Mouse (Mus musculus) embryonic facial prominence, embryonic 13.5 days (tissue): ENCODE measurements at regions not wholly inside any gene's neighbourhood (a gene's known extent, or its start where the extent isn't known, plus 50 kb on each side); places are given as distances from the start of the nearest gene placed in this dataset.
A peak's percentile ranks its signal among the peaks of the same experiment; 100 is the strongest.
"Not testable (repeated sequence)": the region's sequence is repeated elsewhere in the genome, so short reads cannot be mapped to it uniquely, and the experiment has no call there.

Source experiments
- ATAC-seq: fragments of 200-750 bp; cut with Nextera tagmentation; 2 replicates; pipeline ENCODE4 v1.8.0; 2017; ENCODE audit warnings: low read depth; ENCODE audit not compliant: insufficient number of reproducible peaks, insufficient read depth, low FRiP score, low TSS enrichment
- H3K27ac ChIP-seq: fragments of 300-500 bp; sonication (generic); 2 replicates; pipeline ENCODE4 v1.5.1; 2015; ENCODE audit warnings: moderate library complexity, mild to moderate bottlenecking, inconsistent platforms
- H3K27me3 ChIP-seq: fragments of 300-500 bp; sonication (generic); 2 replicates; pipeline ENCODE4 v1.6.1; 2015; ENCODE audit warnings: mild to moderate bottlenecking, inconsistent platforms
- H3K36me3 ChIP-seq: fragments of 300-500 bp; sonication (generic); 2 replicates; pipeline ENCODE4 v1.6.1; 2015; ENCODE audit warnings: mild to moderate bottlenecking, inconsistent platforms
- H3K4me1 ChIP-seq: fragments of 300-500 bp; sonication (generic); 2 replicates; pipeline ENCODE4 v1.6.1; 2015; ENCODE audit warnings: inconsistent platforms
- H3K4me2 ChIP-seq: fragments of 300-500 bp; sonication (generic); 2 replicates; pipeline ENCODE4 v1.6.1; 2015; ENCODE audit warnings: moderate library complexity, mild to moderate bottlenecking, inconsistent platforms
- H3K4me3 ChIP-seq: fragments of 300-500 bp; sonication (generic); 2 replicates; pipeline ENCODE4 v1.5.1; 2015; ENCODE audit warnings: mild to moderate bottlenecking, inconsistent platforms
- H3K9ac ChIP-seq: fragments of 300-500 bp; sonication (generic); 2 replicates; pipeline ENCODE4 v1.6.1; 2015; ENCODE audit warnings: mild to moderate bottlenecking, inconsistent platforms
- H3K9me3 ChIP-seq: fragments of 300-500 bp; sonication (generic); 2 replicates; pipeline ENCODE4 v1.6.1; 2016; ENCODE audit warnings: inconsistent platforms
- WGBS: fragments of 180-500 bp; shearing (Covaris S2); methylation state at CpG from one replicate; pipeline ENCODE4 v1.1.7; 2015; ENCODE audit warnings: mixed read lengths; 5-methylcytosine and 5-hydroxymethylcytosine counted together

GRCm38 (mm10) chr17:6489926-6490564 lies 60.1 kb downstream of the Dynlt1b start:
- not testable (repeated sequence) for H3K36me3 ChIP-seq, H3K9me3 ChIP-seq, H3K4me1 ChIP-seq, H3K27ac ChIP-seq, H3K9ac ChIP-seq
- under 1% methylated on average over 26 of the region's 52 CpGs for WGBS
- ATAC-seq: peak; percentile 44
- Histone ChIP-seq H3K4me3 (peak overlapping the region; percentile 35), H3K4me2 (peak overlapping the region; percentile 60), H3K27me3 (peaks cover 11% of the 10 kb centered on the region)

GRCm38 (mm10) chr17:6490565-6490935 lies 60.6 kb downstream of the Dynlt1b start:
- H3K4me2 ChIP-seq, H3K36me3 ChIP-seq, H3K4me1 ChIP-seq, H3K9me3 ChIP-seq, H3K4me3 ChIP-seq, H3K27ac ChIP-seq, H3K9ac ChIP-seq: not testable (repeated sequence)
- ATAC-seq: peak; percentile 11; the same call in 1 of the 2 replicates
- H3K27me3 ChIP-seq: peaks cover 11% of the 10 kb centered on the region
- no CpG with 5 or more reads among the region's 15 CpGs for WGBS

- peak overlapping the region; percentile 1; the same call in 1 of the 2 replicates for H3K4me3 ChIP-seq
These were observed 62.6 kb downstream of the Dynlt1b start for GRCm38 (mm10) chr17:6492501-6492900.

GRCm38 (mm10) chr17:6492950-6493349 lies 63.0 kb downstream of the Dynlt1b start:
- WGBS: 37% methylated on average over 23 of the region's 23 CpGs
- ATAC-seq, H3K9me3 ChIP-seq, H3K27ac ChIP-seq, H3K36me3 ChIP-seq, H3K9ac ChIP-seq, H3K4me1 ChIP-seq: not testable (repeated sequence)
- 0 out of 2 replicates have a peak overlapping the region, but pooled peaks have one; percentile 25 for H3K4me3 ChIP-seq
- H3K27me3 ChIP-seq: peaks cover 11% of the 10 kb centered on the region
- peak overlapping the region; percentile 51 for H3K4me2 ChIP-seq

More at GRCm38 (mm10) chr17:6492501-6492900, 62.6 kb downstream of the Dynlt1b start:
- H3K4me1 ChIP-seq, H3K9ac ChIP-seq, ATAC-seq, H3K27ac ChIP-seq, H3K36me3 ChIP-seq, H3K9me3 ChIP-seq: not testable (repeated sequence)
- H3K27me3 ChIP-seq: peaks cover 11% of the 10 kb centered on the region
- H3K4me2 ChIP-seq: peak overlapping the region; percentile 51
- WGBS: 26% methylated on average over 19 of the region's 19 CpGs

DNA sequence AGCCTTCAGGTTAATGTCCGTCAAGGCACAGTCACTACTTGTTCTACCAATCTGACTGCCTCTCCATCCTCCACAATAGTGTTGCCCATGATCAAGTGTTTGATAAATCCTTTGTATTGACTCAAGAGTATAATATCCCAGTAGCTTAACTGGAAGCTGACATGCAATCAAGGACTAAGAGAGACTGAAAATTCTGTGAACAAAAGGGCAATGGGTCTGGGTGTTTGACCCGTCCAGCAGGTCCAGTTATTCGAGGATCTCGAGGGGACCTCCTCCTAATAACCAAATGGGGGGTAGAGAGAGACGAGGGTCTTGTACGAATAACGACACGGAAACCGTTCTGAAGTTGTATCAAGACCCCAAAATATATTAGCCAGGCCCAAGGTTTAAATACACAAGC lies 66.6 kb downstream of the Dynlt1b start:
- H3K9ac ChIP-seq, H3K27me3 ChIP-seq, H3K4me2 ChIP-seq, ATAC-seq, H3K4me1 ChIP-seq, H3K27ac ChIP-seq, H3K9me3 ChIP-seq, H3K4me3 ChIP-seq, H3K36me3 ChIP-seq: not testable (repeated sequence)
- 85% methylated on average over 9 of the region's 9 CpGs for WGBS

- not testable (repeated sequence) for H3K9me3 ChIP-seq, H3K27ac ChIP-seq, H3K27me3 ChIP-seq, H3K36me3 ChIP-seq, H3K4me1 ChIP-seq, ATAC-seq, H3K4me3 ChIP-seq, H3K4me2 ChIP-seq, H3K9ac ChIP-seq
- 89% methylated on average over 4 of the region's 6 CpGs for WGBS
These were observed 72.8 kb downstream of the Dynlt1b start for GRCm38 (mm10) chr17:6502676-6503075.

DNA sequence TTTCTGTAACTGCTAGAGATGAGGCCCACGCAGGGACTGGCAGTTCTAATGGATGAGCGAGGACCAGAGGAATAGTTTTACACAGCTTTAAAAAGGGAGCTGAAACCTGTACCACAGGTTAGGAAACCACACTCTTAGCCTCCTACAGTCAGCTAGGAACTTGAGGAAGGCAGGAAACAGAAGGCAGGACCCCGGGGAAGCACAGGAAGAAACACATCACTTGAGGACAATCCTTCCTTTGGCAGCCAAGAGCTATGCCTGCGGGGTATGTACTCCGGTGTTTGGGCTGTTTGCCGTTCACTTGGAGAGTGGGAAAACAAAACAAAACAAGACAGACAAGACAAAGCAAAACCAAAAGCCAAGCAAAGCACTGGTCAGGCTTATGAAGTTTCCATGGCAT lies 76.0 kb downstream of the Dynlt1b start:
- H3K4me1 ChIP-seq, H3K27me3 ChIP-seq, H3K9me3 ChIP-seq, H3K9ac ChIP-seq, H3K27ac ChIP-seq, ATAC-seq, H3K4me2 ChIP-seq, H3K36me3 ChIP-seq, H3K4me3 ChIP-seq: not testable (repeated sequence)
- WGBS: 71% methylated on average over 6 of the region's 6 CpGs

- H3K27ac ChIP-seq, H3K4me2 ChIP-seq, H3K36me3 ChIP-seq, H3K4me3 ChIP-seq, H3K27me3 ChIP-seq, H3K9ac ChIP-seq, H3K9me3 ChIP-seq, ATAC-seq, H3K4me1 ChIP-seq: not testable (repeated sequence)
- WGBS: 92% methylated on average over 5 of the region's 8 CpGs
These were observed 85.2 kb downstream of the Dynlt1b start for GRCm38 (mm10) chr17:6515128-6515527.

GRCm38 (mm10) chr17:6519107-6519506 lies 82.4 kb upstream of the Dynlt1c start:
- H3K9me3 ChIP-seq, H3K9ac ChIP-seq, H3K4me2 ChIP-seq, H3K36me3 ChIP-seq, H3K4me1 ChIP-seq, H3K27ac ChIP-seq, H3K27me3 ChIP-seq, H3K4me3 ChIP-seq, ATAC-seq: not testable (repeated sequence)
- WGBS: 70% methylated on average over 6 of the region's 6 CpGs

DNA sequence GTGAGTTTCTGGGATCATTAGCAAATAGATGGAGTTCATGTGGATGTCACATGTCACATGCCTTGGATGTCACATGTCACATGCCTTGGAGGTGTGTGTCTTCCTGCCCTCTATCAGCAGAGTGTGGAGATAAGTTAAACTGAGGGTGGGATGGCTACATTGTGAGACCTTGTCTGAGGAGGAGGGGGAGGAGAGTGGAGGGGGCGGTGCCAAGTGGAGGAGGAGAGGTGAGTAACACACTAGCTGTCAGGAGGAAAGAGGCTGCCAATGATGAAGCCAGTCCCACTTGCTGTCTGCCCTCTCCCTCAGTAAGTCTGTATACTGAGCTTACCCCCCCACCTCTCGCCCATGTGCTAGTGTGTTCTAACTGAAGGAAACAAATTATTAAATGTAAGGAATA lies 81.5 kb upstream of the Dynlt1c start:
- not testable (repeated sequence) for H3K9me3 ChIP-seq, H3K4me3 ChIP-seq, H3K27me3 ChIP-seq, H3K36me3 ChIP-seq, H3K27ac ChIP-seq, H3K4me2 ChIP-seq, H3K9ac ChIP-seq, H3K4me1 ChIP-seq, ATAC-seq
- WGBS: 69% methylated on average over 2 of the region's 2 CpGs

GRCm38 (mm10) chr17:6520751-6521150 lies 80.7 kb upstream of the Dynlt1c start:
- not testable (repeated sequence) for ATAC-seq, H3K36me3 ChIP-seq
- 50% methylated on average over 4 of the region's 4 CpGs for WGBS

DNA sequence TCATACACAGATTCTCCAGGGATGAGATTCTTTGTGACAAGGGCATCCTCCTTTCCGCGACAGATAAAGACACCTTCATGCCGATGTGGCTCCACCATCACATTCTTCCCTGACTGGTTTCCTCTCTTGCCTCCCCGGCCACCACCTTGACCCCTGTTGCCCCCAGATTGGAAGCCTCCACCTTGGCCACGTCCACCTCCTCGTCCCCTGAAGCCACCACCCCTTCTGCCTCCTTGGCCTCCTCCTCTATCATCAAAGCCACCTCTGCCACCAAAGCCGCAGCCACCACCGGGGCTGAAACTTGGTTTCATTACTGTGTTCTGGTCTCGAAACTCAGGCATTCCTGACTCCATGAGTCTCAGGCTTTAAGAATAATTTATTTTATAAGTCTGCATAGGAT lies 79.3 kb upstream of the Dynlt1c start:
- 76% methylated on average over 6 of the region's 9 CpGs for WGBS

More at GRCm38 (mm10) chr17:6520751-6521150, 80.7 kb upstream of the Dynlt1c start:
- H3K9me3 ChIP-seq, H3K4me2 ChIP-seq, H3K27me3 ChIP-seq, H3K4me3 ChIP-seq, H3K9ac ChIP-seq, H3K4me1 ChIP-seq, H3K27ac ChIP-seq: not testable (repeated sequence)

More for the DNA sequence above, 79.3 kb upstream of the Dynlt1c start:
- not testable (repeated sequence) for H3K4me3 ChIP-seq, H3K36me3 ChIP-seq, ATAC-seq, H3K27me3 ChIP-seq, H3K27ac ChIP-seq, H3K9ac ChIP-seq, H3K4me1 ChIP-seq, H3K9me3 ChIP-seq, H3K4me2 ChIP-seq
